Mouse (Mus musculus) neural tube, embryonic 15.5 days (tissue): ENCODE results near the gene Sem1. TPM values are rescaled to one million over a fixed set of nuclear protein-coding genes. Genes with fewer than 3 reads are reported as not detected.
"Not testable (repeated sequence)": the region's sequence is repeated elsewhere in the genome, so short reads cannot be mapped to it uniquely, and the experiment has no call there.

Experiments
- ATAC-seq: fragments of 200-750 bp; cut with Nextera tagmentation; 2 replicates; pipeline ENCODE4 v1.8.0; 2017; ENCODE audit warnings: mild to moderate bottlenecking, moderate TSS enrichment, moderate library complexity; ENCODE audit not compliant: low FRiP score
- H3K27ac ChIP-seq: fragments of 300-500 bp; sonication (generic); replicated peaks from 2 replicates; pipeline ENCODE4 v1.5.1; 2015; ENCODE audit warnings: mild to moderate bottlenecking, inconsistent platforms
- H3K27me3 ChIP-seq: fragments of 300-500 bp; sonication (generic); replicated peaks from 2 replicates; pipeline ENCODE4 v1.6.1; 2015; ENCODE audit warnings: inconsistent platforms
- H3K36me3 ChIP-seq: fragments of 300-500 bp; sonication (generic); 2 replicates; pipeline ENCODE4 v1.6.1; 2015; ENCODE audit warnings: inconsistent platforms
- H3K4me1 ChIP-seq: fragments of 300-500 bp; sonication (generic); 2 replicates; pipeline ENCODE4 v1.6.1; 2015; ENCODE audit warnings: inconsistent platforms
- H3K4me2 ChIP-seq: fragments of 300-500 bp; sonication (generic); 2 replicates; pipeline ENCODE4 v1.6.1; 2015; ENCODE audit warnings: inconsistent platforms, mild to moderate bottlenecking, moderate library complexity
- H3K4me3 ChIP-seq: fragments of 300-500 bp; sonication (generic); replicated peaks from 2 replicates; pipeline ENCODE4 v1.5.1; 2015; ENCODE audit warnings: mild to moderate bottlenecking, inconsistent platforms
- H3K9ac ChIP-seq: fragments of 300-500 bp; sonication (generic); replicated peaks from 2 replicates; pipeline ENCODE4 v1.6.1; 2015; ENCODE audit warnings: mild to moderate bottlenecking, inconsistent platforms
- H3K9me3 ChIP-seq: fragments of 300-500 bp; sonication (generic); replicated peaks from 2 replicates; pipeline ENCODE4 v1.6.1; 2016; ENCODE audit warnings: inconsistent platforms
- WGBS: fragments of 180-500 bp; shearing (Covaris S2); methylation state at CpG from one replicate; pipeline ENCODE4 v1.1.7; 2015; ENCODE audit warnings: mixed read lengths; 5-methylcytosine and 5-hydroxymethylcytosine counted together
- polyA plus RNA-seq: library from polyadenylated mRNA; unstranded; fragments of >200 nt; fragmentation: Nextera tagmentation; extraction: Ambion mirVana; gene quantifications from 2 replicates; pipeline ENCODE4 v1.2.1, GENCODE M21; 2015

Gene Sem1
- polyA plus RNA-seq, 1 experiment from 2014 or later: 149 TPM

DNA sequence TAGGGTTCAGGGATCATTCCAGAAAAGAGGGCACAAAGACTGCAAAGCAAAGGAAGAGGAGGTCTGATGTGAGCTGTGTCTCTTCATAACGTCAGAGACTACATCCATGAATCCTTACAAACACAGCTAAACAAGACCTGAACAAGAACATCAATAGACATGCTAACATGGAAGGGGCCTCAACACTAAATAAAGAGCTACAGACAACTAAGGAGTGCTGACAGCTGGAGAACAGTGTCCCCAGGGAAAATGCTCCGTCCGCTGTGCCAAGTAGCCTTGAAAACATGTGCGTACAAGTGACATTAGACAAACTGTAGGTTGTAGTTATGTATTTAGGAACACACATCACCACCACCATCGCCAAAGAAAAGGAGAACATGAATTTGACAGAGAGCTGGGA lies 15.7 kb downstream of the Sem1 start:
- H3K4me2 ChIP-seq: no peak overlapping the region
- H3K9ac ChIP-seq: no peak overlapping the region
- H3K27me3 ChIP-seq: no peaks in the 10 kb centered on the region
- no peak overlapping the region for H3K27ac ChIP-seq
- no peaks in the 10 kb centered on the region for H3K9me3 ChIP-seq
- no peak for ATAC-seq
- WGBS: 58% methylated on average over 5 of the region's 5 CpGs
- H3K4me3 ChIP-seq: no peak overlapping the region
- no peaks in the 10 kb centered on the region for H3K4me1 ChIP-seq
- H3K36me3 ChIP-seq: no peaks in the 10 kb centered on the region

DNA sequence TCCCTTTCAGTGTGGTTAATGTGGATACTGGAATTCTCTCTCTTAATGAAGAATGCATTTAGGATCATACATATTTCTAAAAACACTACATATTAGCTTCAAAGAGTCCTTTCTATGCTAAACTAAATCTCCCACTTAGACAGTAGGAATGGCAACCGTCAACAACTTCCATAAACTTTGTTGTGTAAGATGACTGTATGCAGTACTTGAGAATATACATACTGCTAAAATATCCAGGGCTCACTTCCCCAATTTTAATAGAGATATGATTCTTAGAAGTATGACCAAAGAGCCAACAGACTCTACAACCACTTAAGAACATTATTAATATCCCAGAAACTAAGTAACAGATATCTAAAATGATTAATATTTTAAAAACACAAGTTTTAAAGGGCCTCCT lies 20.8 kb downstream of the Sem1 start:
- Histone ChIP-seq H3K9me3 (no peaks in the 10 kb centered on the region), H3K4me1 (no peaks in the 10 kb centered on the region), H3K27me3 (no peaks in the 10 kb centered on the region), H3K9ac (no peak overlapping the region), H3K27ac (no peak overlapping the region), H3K4me3 (no peak overlapping the region), H3K36me3 (peaks cover 22% of the 10 kb centered on the region), H3K4me2 (no peak overlapping the region)
- ATAC-seq: no peak
- WGBS: 100% methylated on average over 1 of the region's 1 CpGs

DNA sequence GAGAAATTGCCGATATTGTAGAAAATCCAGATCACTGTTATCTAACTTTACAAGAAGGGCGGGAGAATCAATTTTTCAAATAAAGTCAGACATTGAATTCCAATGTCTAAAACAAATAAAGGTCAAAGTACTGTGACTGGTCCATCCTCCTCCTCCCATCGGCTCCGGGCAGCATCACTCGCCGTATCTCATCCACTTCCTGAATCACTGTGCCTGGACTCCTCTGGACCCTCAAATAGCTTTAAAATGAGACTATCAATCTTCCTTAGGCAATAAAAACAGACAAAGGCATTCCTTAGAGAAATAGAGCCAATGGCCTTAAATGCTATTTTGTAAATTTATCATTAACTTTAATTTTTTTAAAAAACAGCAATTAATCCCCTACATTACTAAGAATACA lies 26.5 kb downstream of the Sem1 start:
- no peak overlapping the region for H3K4me3 ChIP-seq
- H3K4me2 ChIP-seq: no peak overlapping the region
- H3K27ac ChIP-seq: no peak overlapping the region
- peaks cover 19% of the 10 kb centered on the region for H3K36me3 ChIP-seq
- no peak for ATAC-seq
- H3K9me3 ChIP-seq: no peaks in the 10 kb centered on the region
- no peak overlapping the region for H3K9ac ChIP-seq
- H3K27me3 ChIP-seq: no peaks in the 10 kb centered on the region
- WGBS: 41% methylated on average over 6 of the region's 6 CpGs
- no peaks in the 10 kb centered on the region for H3K4me1 ChIP-seq

DNA sequence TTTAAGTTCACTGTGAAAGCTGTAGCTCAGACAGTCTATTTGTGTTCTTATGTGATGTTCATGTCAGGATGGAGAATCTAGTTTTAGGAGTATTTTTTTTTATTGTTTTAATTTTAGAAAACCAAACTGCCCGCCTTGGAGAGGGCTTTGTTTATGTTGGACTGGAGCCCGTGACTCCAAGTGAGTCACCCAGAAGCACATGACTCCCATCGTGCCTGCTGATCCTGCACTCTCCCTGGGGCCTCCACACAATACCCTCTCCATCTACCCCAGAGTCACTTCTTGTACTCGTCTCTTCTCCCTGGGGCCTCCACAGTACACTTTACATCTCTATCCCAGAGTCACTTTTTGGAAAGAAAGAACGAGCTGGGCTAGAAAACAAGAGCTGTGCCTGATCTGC lies 30.5 kb downstream of the Sem1 start:
- 80% methylated on average over 5 of the region's 5 CpGs for WGBS
- H3K4me1 ChIP-seq: no peaks in the 10 kb centered on the region
- no peak for ATAC-seq
- H3K4me3 ChIP-seq: no peak overlapping the region
- no peak overlapping the region for H3K27ac ChIP-seq
- no peaks in the 10 kb centered on the region for H3K9me3 ChIP-seq
- no peak overlapping the region for H3K4me2 ChIP-seq
- no peak overlapping the region for H3K9ac ChIP-seq
- no peaks in the 10 kb centered on the region for H3K36me3 ChIP-seq
- no peaks in the 10 kb centered on the region for H3K27me3 ChIP-seq

DNA sequence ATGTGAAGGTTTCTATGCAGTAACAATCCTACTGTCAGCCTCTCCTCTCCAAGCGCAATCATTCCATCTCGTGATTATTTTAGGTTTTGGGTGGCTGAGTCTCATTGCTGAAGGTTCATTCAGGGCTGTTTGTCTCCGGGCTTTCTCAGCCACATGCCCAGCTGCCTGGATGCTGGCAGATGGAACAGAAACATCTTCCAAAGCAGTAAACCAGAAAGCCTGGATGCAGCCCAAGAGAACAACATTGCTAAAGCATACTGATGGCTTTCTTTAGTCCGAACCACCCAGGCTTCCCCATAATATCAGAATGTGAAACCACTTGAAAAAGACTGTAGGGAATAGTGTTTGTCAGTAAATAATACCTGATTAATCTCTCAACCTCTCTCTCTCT lies 34.2 kb downstream of the Sem1 start:
- H3K36me3 ChIP-seq: no peaks in the 10 kb centered on the region
- H3K27ac ChIP-seq: no peak overlapping the region
- H3K9ac ChIP-seq: no peak overlapping the region
- no peak overlapping the region for H3K4me3 ChIP-seq
- no peaks in the 10 kb centered on the region for H3K9me3 ChIP-seq
- 59% methylated on average over 4 of the region's 4 CpGs for WGBS
- H3K4me1 ChIP-seq: no peaks in the 10 kb centered on the region
- ATAC-seq: peak; percentile 69; the same call in 1 of the 2 replicates
- H3K27me3 ChIP-seq: peaks cover 3% of the 10 kb centered on the region; the same call in 1 of the 2 replicates
- H3K4me2 ChIP-seq: no peak overlapping the region

DNA sequence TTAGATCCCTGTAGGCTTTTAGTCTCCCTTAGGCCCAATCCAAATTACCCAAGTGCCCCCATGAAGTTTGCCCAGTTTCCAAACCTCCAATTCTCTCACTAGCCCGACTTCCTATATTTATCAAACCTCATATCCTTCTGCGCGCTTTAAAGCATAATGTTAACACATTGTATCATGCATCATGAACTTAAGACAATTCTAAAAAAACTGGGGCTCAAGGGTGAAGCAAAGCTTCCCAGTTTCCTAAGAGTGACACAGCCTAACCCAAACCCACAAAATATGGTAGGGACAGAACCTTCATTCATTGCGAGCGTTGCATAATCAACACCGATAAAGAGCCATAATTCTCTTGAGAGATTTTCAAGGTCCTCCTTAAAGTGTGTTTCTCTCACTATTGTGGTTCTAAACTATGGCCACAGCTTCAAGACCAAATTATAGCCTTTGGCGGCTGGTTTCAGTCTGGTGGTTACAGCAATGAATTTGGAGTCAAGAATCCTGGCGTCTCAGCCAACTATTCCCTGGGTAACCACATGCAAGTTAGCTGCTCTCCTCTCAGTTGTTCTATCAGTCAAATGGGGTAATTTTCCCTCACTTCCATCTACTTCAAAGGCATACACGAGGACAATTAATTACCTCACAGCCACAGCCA lies 34.7 kb downstream of the Sem1 start:
- H3K4me1 ChIP-seq: no peaks in the 10 kb centered on the region
- peak; percentile 35; the same call in 1 of the 2 replicates for ATAC-seq
- H3K36me3 ChIP-seq: no peaks in the 10 kb centered on the region
- 83% methylated on average over 9 of the region's 9 CpGs for WGBS
- no peak overlapping the region for H3K4me3 ChIP-seq
- peaks cover 3% of the 10 kb centered on the region; the same call in 1 of the 2 replicates for H3K27me3 ChIP-seq
- no peak overlapping the region for H3K9ac ChIP-seq
- H3K9me3 ChIP-seq: no peaks in the 10 kb centered on the region
- no peak overlapping the region for H3K27ac ChIP-seq
- H3K4me2 ChIP-seq: no peak overlapping the region

DNA sequence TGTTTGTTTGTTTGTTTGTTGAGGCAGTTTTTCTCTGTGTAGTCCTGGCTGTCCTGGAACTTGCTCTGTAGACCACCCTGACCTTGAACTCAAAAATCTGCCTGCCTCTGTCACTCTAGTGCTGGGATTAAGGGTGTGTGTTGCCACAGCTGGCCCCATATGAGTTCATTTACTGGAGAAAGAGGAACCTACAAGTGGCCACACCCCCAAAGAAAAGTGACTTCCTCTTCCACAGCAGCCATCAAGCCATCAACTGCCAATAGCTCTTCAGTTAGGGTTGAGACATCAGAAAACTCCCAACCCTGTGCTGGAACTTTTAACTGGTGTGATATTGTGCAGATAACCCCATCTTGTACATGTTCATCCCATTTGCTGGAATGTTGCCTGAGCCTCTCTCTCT lies 36.3 kb downstream of the Sem1 start:
- Histone ChIP-seq H3K27ac (no peak overlapping the region), H3K9ac (no peak overlapping the region), H3K9me3 (no peaks in the 10 kb centered on the region), H3K4me3 (no peak overlapping the region), H3K4me2 (no peak overlapping the region), H3K4me1 (no peaks in the 10 kb centered on the region), H3K27me3 (peaks cover 6% of the 10 kb centered on the region; the same call in 1 of the 2 replicates), H3K36me3 (no peaks in the 10 kb centered on the region)
- no peak for ATAC-seq

DNA sequence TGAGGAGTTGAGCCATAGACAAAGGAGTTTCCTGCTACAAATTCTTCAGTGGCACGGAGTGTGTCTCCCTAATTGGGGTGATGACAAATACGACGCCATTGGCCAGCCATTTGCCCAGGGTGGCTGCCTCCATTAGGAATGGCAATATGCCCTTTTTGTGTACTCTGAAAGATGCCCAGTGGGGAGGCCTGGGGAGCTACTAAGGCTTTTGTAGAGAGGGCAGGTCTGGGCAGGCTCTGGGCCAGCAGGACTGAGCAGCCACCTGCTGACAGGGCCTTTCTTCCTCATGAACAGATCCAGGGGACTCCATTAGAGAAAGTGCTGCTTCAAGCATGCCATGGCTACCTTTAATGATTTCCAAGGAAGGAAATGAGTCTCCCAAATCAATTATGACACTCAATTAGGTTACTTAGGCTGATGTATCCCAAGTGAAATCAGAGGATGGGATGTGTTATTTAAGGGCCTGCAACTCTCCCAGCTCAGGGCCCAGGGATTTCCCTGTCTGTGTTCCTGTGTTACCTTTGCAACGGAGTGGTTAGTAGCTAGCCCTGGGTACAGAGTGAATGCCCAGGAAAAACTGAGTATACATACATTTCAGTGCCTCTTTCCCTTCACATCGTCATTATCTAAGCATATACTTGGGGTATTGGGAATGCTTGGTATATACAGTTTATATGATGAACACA lies 41.5 kb downstream of the Sem1 start:
- 29% methylated on average over 5 of the region's 5 CpGs for whole genome bisulfite sequencing
- H3K4me2 ChIP-seq: no peak overlapping the region
- H3K27ac ChIP-seq: no peak overlapping the region
- peaks cover 26% of the 10 kb centered on the region; the same call in 1 of the 2 replicates for H3K27me3 ChIP-seq
- H3K9ac ChIP-seq: no peak overlapping the region
- no peak overlapping the region for H3K4me3 ChIP-seq
- no peaks in the 10 kb centered on the region for H3K36me3 ChIP-seq
- H3K4me1 ChIP-seq: no peaks in the 10 kb centered on the region
- H3K9me3 ChIP-seq: no peaks in the 10 kb centered on the region
- ATAC-seq: peak; percentile 28; the same call in 1 of the 2 replicates

DNA sequence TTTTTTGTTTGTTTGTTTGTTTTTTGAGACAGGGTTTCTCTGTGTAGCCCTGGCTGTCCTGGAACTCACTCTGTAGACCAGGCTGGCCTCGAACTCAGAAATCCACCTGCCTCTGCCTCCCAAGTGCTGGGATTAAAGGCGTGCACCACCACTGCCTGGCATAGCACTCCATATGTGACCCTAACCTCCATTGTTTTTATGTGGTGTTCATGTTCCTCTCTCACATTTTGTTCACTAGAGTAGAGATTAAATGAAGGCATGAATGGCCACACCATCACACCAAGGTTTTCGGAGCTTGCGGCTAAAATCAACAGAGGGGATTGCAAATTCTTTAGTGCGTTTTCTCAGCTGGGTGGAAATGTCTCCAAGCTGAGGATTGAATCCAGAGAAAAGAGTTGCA lies 42.1 kb downstream of the Sem1 start:
- 80% methylated on average over 5 of the region's 5 CpGs for WGBS
- H3K27me3 ChIP-seq: peaks cover 27% of the 10 kb centered on the region
- not testable (repeated sequence) for H3K4me3 ChIP-seq, H3K4me1 ChIP-seq, H3K9me3 ChIP-seq, ATAC-seq, H3K9ac ChIP-seq, H3K27ac ChIP-seq, H3K4me2 ChIP-seq, H3K36me3 ChIP-seq
